Mouse (Mus musculus) embryonic facial prominence, embryonic 15.5 days (tissue): ENCODE measurements around the gene P2rx4. TPM values are rescaled to one million over a fixed set of nuclear protein-coding genes. Genes with fewer than 3 reads are reported as not detected.

ENCODE experiments used
- ATAC-seq: fragments of 200-750 bp; cut with Nextera tagmentation; 2 replicates; pipeline ENCODE4 v1.8.0; 2017; ENCODE audit warnings: low read depth, moderate TSS enrichment; ENCODE audit not compliant: insufficient number of reproducible peaks, low FRiP score, low TSS enrichment
- H3K27ac ChIP-seq: fragments of 300-500 bp; sonication (generic); replicated peaks from 2 replicates; pipeline ENCODE4 v1.5.1; 2015; ENCODE audit warnings: mild to moderate bottlenecking, inconsistent platforms
- H3K27me3 ChIP-seq: fragments of 300-500 bp; sonication (generic); 2 replicates; pipeline ENCODE4 v1.6.1; 2015; ENCODE audit warnings: inconsistent platforms
- H3K36me3 ChIP-seq: fragments of 300-500 bp; sonication (generic); 2 replicates; pipeline ENCODE4 v1.6.1; 2015; ENCODE audit warnings: mild to moderate bottlenecking, inconsistent platforms
- H3K4me1 ChIP-seq: fragments of 300-500 bp; sonication (generic); 2 replicates; pipeline ENCODE4 v1.6.1; 2015; ENCODE audit warnings: inconsistent platforms
- H3K4me2 ChIP-seq: fragments of 300-500 bp; sonication (generic); replicated peaks from 2 replicates; pipeline ENCODE4 v1.6.1; 2015; ENCODE audit warnings: mild to moderate bottlenecking, inconsistent platforms
- H3K4me3 ChIP-seq: fragments of 300-500 bp; sonication (generic); replicated peaks from 2 replicates; pipeline ENCODE4 v1.5.1; 2015; ENCODE audit warnings: mild to moderate bottlenecking, inconsistent platforms
- H3K9ac ChIP-seq: fragments of 300-500 bp; sonication (generic); 2 replicates; pipeline ENCODE4 v1.6.1; 2015; ENCODE audit warnings: inconsistent platforms
- H3K9me3 ChIP-seq: fragments of 300-500 bp; sonication (generic); replicated peaks from 2 replicates; pipeline ENCODE4 v1.6.1; 2016; ENCODE audit warnings: inconsistent platforms
- WGBS: fragments of 180-500 bp; shearing (Covaris S2); methylation state at CpG from one replicate; pipeline ENCODE4 v1.1.7; 2015; 5-methylcytosine and 5-hydroxymethylcytosine counted together
- microRNA-seq: library from miRNA; unstranded; fragments of <30 nt; microRNA quantifications from one replicate; pipeline ENCODE4, GENCODE M21; 2016; ENCODE audit warnings: borderline number of aligned reads
- polyA plus RNA-seq: library from polyadenylated mRNA; unstranded; fragments of >200 nt; fragmentation: Nextera tagmentation; extraction: Ambion mirVana; gene quantifications from 2 replicates; pipeline ENCODE4 v1.2.1, GENCODE M21; 2015

The P2rx4 gene
- polyA plus RNA-seq, 1 experiment from 2014 or later = 23.3 TPM

DNA sequence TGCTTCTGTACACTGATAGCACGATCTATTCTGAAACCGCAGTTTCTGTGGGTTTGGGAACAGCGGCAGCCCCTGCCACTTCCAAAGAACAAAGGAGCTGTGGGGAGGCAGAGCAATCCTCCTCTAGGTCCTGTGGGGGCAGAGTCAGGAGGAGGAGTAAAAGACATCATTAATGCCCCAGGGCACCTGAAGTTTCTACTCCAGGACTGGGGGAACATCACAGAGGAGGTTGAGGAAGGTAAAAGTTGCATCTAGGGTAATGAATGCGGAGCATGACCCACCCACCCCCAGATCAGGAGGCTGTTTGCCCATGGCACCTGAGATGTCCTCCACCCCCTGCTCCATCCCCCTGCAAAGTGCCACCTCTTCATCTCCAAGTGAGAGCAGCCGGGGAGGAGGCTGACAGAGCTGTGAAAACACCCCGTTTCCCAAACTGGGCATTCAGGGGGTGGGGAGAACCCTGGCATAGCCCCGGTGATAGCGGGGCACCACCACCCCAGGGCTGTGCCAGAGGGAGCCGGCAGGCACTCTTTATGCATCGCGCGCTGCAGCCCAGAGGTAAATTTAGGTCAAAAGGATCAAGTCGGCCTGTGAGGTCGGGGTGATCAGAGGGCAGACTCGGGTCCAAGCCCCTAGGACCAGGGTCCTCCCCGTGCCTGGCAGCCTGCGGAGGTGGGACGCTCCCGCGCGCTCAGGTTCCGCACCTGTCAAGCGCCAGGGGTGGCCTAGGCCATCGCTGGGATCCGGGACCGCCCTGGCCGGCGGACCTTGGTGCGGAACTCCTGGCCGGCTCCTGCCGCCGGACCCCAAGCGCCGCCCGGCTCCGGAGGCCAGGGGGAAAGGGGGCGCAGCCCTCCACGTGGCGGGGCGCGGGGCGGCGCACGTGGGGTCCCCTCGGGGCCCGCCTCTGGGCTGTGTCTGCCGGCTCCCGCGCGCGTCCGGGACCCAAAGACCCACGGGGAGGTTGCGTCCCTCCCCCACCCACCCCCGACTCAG, 71.2 kb downstream of the P2rx4 start:
- peak overlapping the region; percentile 86 for H3K27ac ChIP-seq
- peaks cover 26% of the 10 kb centered on the region for H3K4me1 ChIP-seq
- H3K4me2 ChIP-seq = peak overlapping the region; percentile 88
- ATAC-seq = peak; percentile 49
- no peaks in the 10 kb centered on the region for H3K27me3 ChIP-seq
- H3K36me3 ChIP-seq = 0 out of 2 replicates have a peak, but pooled peaks cover 3% of the 10 kb centered on the region
- no peaks in the 10 kb centered on the region for H3K9me3 ChIP-seq
- 3% methylated on average over 42 of the region's 55 CpGs for WGBS
- H3K4me3 ChIP-seq = peak overlapping the region; percentile 65
- H3K9ac ChIP-seq = peak overlapping the region; percentile 63

Small RNAs within 50 kb of the gene (microRNA-seq; reads per million reads assigned to microRNA genes)
- not detected for gene Mir8115

Other genes starting within 250 kb of the P2rx4 start
- 34.8 and 38.1 TPM in 2 replicates for gene Atp2a2, start 205.3 kb upstream of the P2rx4 start, polyA plus RNA-seq
- 41.4 and 44.8 TPM in 2 replicates for gene Ift81, start 93.0 kb upstream of the P2rx4 start, polyA plus RNA-seq
- 3.2 and 3.6 TPM in 2 replicates for gene P2rx7, start 63.6 kb upstream of the P2rx4 start, polyA plus RNA-seq
- 38.4 and 38.9 TPM in 2 replicates for gene Camkk2, start 71.9 kb downstream of the P2rx4 start, polyA plus RNA-seq
- 390 and 401 TPM in 2 replicates for gene Anapc5, start 113.8 kb downstream of the P2rx4 start, polyA plus RNA-seq
- gene Rnf34, start 142.5 kb downstream of the P2rx4 start, polyA plus RNA-seq = 32.0 and 36.0 TPM in 2 replicates